Mouse (Mus musculus): ENCODE measurements around the gene Ipo11.

Gene Ipo11

DNA sequence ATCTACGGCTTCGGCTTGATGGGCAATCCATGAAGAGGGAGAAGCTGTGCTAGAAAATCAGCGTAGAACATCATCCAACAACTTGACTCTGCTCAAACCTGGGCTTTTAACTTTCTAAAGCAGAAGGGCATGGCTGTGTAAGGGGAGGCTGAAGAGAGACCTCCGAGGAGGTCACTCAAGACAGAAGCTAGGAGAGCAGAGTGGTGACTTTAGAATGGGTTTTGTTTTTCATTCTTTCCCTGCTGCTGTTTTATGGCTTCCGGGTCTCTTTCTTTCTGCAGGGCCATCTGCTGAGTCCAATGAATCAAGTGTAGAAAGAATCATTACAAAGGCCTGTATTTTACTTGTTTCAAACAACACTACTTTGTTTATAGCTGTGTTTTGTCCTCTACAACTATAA lies 119.7 kb downstream of the Ipo11 start:
- DNase-seq (ENCODE audit: low read depth, low spot score), result no peak

DNA sequence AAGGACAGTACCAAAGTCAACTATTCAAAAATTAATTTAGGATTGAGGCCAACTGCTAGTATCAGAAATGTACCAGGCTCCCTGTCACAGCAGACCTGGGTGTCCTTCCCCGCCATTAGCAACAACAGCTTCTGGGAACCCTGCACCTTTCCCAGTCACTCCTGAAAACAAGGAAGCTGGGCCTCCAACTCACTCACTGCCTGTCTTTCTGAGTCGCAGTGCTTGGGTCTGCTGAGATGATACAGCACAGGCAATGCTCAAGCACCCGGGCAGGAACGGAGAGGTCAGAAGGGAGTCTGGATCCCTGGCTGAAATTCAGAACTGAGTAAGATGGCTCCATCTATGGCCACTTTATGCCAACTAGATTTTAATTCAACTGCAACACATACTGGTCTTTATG lies 123.2 kb downstream of the Ipo11 start:
- DNase-seq (ENCODE audit: low read depth, low spot score), result no peak

- no peak for DNase-seq (ENCODE audit: low read depth, low spot score)
Measured at GRCm38 (mm10) chr13:106813087-106813486, 123.7 kb downstream of the Ipo11 start.

- DNase-seq (ENCODE audit: low read depth, low spot score), result no peak
Measured at GRCm38 (mm10) chr13:106810156-106810555, 126.6 kb downstream of the Ipo11 start.

GRCm38 (mm10) chr13:106808821-106809220 lies 127.9 kb downstream of the Ipo11 start:
- no peak for DNase-seq (ENCODE audit: low read depth, low spot score)

DNA sequence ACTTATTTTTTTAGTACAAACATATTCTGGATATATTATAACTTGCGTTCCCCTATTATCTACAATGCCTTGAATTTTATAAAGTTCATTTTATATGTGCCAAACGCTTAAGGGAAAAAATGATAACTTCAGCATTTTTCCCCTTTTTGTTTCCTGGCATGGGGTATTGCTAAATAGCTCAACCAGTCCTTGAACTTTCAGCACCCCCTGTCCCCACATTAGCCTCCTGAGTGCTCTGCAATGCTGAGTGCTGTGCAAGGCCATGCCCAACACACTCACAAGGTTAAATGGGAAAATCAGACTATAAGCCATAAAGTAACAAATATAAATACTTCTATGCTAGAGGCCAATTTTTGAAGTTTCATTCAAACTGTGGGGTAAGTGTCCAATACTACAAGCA lies 128.4 kb downstream of the Ipo11 start:
- no peak for DNase-seq (ENCODE audit: low read depth, low spot score)

DNA sequence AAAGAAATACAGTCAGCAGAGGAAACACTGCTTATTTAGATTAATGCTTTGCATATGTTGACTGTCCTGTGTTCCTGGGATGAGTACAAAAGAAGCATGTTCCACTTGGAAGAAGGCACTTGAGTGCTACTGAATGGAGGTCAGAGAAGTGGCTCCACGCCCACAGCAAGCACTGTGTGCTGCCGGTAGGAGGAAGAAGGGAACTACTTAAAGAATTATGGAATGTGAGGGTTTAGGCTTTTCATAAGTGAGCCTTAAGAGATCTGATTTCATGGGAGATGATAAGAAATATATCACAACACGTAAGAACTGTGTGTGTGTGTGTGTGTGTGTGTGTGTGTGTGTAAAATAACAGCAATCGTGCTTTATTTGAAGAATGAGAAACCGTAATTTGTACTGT lies 129.5 kb downstream of the Ipo11 start:
- DNase-seq (ENCODE audit: low read depth, low spot score), result no peak

GRCm38 (mm10) chr13:106805146-106805545 lies 131.6 kb downstream of the Ipo11 start:
- DNase-seq (ENCODE audit: low read depth, low spot score), result no peak

GRCm38 (mm10) chr13:106798026-106798425 lies 138.7 kb downstream of the Ipo11 start:
- DNase-seq (ENCODE audit: low read depth, low spot score), result no peak

GRCm38 (mm10) chr13:106788817-106789216 lies 147.9 kb downstream of the Ipo11 start:
- no peak for DNase-seq (ENCODE audit: low read depth, low spot score)

DNA sequence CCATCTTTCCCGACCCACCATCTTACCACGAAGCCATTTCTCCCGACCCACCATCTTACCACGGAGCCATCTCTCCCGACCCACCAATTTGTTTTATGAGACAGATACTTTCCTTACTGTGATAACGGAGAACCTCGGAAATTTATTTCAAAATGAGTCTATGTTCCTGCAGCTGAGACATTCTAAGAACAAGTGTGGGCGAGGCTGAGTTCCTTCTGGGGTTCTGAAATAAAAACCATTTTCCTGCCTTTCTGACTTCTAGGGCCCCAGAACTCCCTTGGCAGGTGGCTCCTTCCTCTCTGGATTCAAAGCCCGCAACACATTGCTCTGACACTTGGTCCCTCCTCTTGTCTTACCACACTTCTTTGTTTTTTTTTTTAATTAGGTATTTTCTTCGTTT lies 168.0 kb downstream of the Ipo11 start:
- DNase-seq (ENCODE audit: low read depth, low spot score), result no peak

GRCm38 (mm10) chr13:106762611-106763010 lies 174.1 kb downstream of the Ipo11 start:
- no peak for DNase-seq (ENCODE audit: low read depth, low spot score)

DNA sequence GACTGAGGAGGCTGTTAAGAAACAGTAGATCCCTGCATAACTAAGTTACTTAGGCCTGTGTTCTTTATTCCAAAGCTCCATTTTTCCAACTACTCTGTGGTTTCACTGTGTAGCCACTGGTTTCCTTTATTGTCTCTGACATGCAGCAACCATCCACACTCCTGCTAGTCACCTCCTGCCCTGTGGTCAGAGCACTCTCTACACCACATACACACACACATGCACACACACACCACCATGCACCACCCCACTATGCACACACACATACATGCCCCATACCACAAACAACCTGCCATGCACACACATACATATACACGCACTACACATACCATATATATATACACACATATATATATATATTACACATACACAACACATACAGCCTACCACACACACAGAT lies 175.1 kb downstream of the Ipo11 start:
- DNase-seq (ENCODE audit: low read depth, low spot score), result no peak

DNA sequence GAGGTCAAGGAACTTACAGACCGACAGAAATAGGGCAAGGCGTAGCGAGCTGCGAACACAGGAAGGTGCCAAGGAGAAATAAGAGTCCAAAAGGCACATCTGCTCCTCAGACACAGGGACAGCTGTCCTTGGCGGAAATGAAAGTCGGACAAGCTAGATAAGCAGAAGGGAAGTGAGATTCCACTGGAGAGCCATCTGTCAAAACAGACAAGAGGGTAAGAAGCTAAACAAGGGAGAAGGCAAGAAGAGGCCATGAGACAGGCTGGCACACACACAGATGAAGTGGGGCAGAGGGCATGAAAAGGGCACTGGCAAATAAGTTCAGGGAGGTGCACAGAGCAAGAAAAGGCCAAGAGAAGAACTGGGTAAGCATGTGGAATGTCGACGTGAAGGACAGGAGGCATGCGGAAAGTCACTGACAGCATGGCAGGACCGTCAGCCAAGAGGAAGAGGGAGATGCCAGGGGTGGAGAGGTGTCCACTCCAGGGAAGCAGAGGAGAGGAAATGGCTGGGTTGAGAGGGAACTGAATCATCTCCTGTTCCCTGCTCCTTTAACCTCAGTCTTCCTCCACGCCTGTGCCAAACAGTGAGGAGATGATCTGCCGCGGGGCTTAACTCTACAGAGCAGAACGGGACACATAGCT lies 176.4 kb downstream of the Ipo11 start:
- DNase-seq (ENCODE audit: low read depth, low spot score), result no peak

- DNase-seq (ENCODE audit: low read depth, low spot score), result no peak
Measured at GRCm38 (mm10) chr13:106755892-106756291, 180.9 kb downstream of the Ipo11 start.

GRCm38 (mm10) chr13:106754216-106754615 lies 182.5 kb downstream of the Ipo11 start:
- no peak for DNase-seq (ENCODE audit: low read depth, low spot score)

DNA sequence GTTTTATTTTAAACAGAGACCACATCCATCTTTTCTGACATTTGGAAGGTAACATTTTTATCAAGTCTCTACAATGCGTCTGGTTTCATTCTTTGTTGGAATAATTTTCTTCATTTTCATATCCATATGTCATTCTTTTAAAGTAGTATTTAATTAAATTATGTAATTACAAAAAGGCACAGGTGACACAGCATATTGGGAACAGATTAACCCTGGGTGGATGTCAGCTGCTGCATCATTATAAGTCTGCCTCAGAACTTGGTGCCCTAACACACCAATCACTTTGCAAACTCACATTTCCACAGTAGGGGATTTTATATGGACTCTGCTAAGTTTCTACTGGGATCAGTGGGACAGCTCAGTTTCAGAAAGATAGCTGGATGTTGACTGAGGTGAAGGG lies 184.8 kb downstream of the Ipo11 start:
- no peak for DNase-seq (ENCODE audit: low read depth, low spot score)

DNA sequence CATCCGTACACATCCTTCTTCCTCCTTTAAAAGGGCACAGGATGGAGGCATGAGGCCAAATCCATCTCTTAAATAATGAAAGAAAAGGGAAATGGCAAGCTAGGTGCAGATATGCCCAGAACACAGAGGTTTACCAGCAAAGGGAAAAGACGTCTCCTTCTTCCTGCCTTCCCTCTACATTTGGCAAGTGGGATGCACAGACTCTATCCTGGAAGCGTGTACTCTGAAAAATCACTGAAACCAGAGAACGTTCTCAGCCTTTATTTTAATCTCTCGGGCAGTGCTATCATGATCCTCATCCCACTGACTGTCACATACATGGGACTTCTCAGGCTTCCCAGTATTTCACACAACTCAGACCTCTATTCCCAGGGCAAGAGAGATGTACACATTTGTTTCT lies 189.9 kb downstream of the Ipo11 start:
- no peak for DNase-seq (ENCODE audit: low read depth, low spot score)

GRCm38 (mm10) chr13:106745201-106745600 lies 191.6 kb downstream of the Ipo11 start:
- no peak for DNase-seq (ENCODE audit: low read depth, low spot score)

All from c-Kit-negative CD71-positive TER-119-positive erythroid progenitor cells, embryonic 14.5 days (primary cell).